Mouse (Mus musculus) intestine, embryonic 16.5 days (tissue): ENCODE data around the gene Relch. TPM values are rescaled to one million over a fixed set of nuclear protein-coding genes. Genes with fewer than 3 reads are reported as not detected.

ENCODE experiments used
- ATAC-seq: fragments of 200-750 bp; cut with Nextera tagmentation; 2 replicates; pipeline ENCODE4 v1.8.0; 2017; ENCODE audit warnings: moderate TSS enrichment, moderate library complexity
- H3K27ac ChIP-seq: fragments of 300-500 bp; sonication (generic); 2 replicates; pipeline ENCODE4 v1.5.1; 2014; ENCODE audit warnings: mild to moderate bottlenecking, low read length
- H3K27me3 ChIP-seq: fragments of 300-500 bp; sonication (generic); replicated peaks from 2 replicates; pipeline ENCODE4 v1.6.1; 2014; ENCODE audit warnings: low read length, control low read depth, mixed read lengths; ENCODE audit not compliant: control insufficient read depth, insufficient read depth
- H3K36me3 ChIP-seq: fragments of 300-500 bp; sonication (generic); 2 replicates; pipeline ENCODE4 v1.6.1; 2014; ENCODE audit warnings: low read length, control low read depth; ENCODE audit not compliant: control insufficient read depth, insufficient read depth
- H3K4me1 ChIP-seq: fragments of 300-500 bp; sonication (generic); 2 replicates; pipeline ENCODE4 v1.6.1; 2014; ENCODE audit warnings: low read length, control low read depth, mixed read lengths; ENCODE audit not compliant: control insufficient read depth, insufficient read depth
- H3K4me2 ChIP-seq: fragments of 300-500 bp; sonication (generic); 2 replicates; pipeline ENCODE4 v1.6.1; 2014; ENCODE audit warnings: low read depth, low read length, control low read depth
- H3K4me3 ChIP-seq: fragments of 300-500 bp; sonication (generic); 2 replicates; pipeline ENCODE4 v1.5.1; 2014; ENCODE audit warnings: mild to moderate bottlenecking, low read length
- H3K9ac ChIP-seq: fragments of 300-500 bp; sonication (generic); 2 replicates; pipeline ENCODE4 v1.6.1; 2014; ENCODE audit warnings: low read depth, low read length
- H3K9me3 ChIP-seq: fragments of 300-500 bp; sonication (generic); 2 replicates; pipeline ENCODE4 v1.6.1; 2016; ENCODE audit warnings: low read length, control low read depth; ENCODE audit not compliant: control insufficient read depth
- WGBS: fragments of 180-500 bp; shearing (Covaris S2); extraction: QIAGEN DNeasy Blood & Tissue Kit; methylation state at CpG from one replicate; pipeline ENCODE4 v1.1.7; 2014; 5-methylcytosine and 5-hydroxymethylcytosine counted together
- polyA plus RNA-seq: library from polyadenylated mRNA; unstranded; fragments of >200 nt; fragmentation: Nextera tagmentation; extraction: Ambion mirVana; gene quantifications from 2 replicates; pipeline ENCODE4 v1.2.1, GENCODE M21; 2015

The Relch gene
- polyA plus RNA-seq, 1 experiment from 2014 or later: 19.3 TPM

DNA sequence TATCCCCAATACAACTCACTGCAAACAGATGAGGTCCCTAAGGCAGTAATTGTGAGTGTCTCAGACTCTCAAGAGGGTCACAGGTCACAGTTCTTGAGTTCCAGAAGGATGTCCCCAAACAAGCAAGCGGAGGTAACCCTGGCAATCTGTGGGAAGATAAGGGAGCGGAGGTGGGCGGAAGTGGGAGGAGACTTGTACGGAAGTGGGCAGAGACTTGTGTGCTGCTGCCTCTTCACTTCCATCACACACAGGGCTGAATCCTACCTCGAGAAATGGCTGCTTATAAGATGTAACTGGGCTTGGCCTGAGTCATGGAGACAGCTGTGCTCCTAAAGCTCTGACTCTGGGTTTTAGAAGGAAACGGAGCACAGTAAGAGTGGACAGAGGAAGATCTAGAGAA, 139.3 kb downstream of the Relch start:
- Histone ChIP-seq H3K27ac (no peak overlapping the region), H3K27me3 (no peaks in the 10 kb centered on the region), H3K36me3 (no peaks in the 10 kb centered on the region), H3K4me3 (no peak overlapping the region), H3K9me3 (no peaks in the 10 kb centered on the region), H3K4me2 (no peak overlapping the region), H3K9ac (no peak overlapping the region), H3K4me1 (peaks cover 22% of the 10 kb centered on the region)
- 51% methylated on average over 6 of the region's 6 CpGs for WGBS
- no peak for ATAC-seq

DNA sequence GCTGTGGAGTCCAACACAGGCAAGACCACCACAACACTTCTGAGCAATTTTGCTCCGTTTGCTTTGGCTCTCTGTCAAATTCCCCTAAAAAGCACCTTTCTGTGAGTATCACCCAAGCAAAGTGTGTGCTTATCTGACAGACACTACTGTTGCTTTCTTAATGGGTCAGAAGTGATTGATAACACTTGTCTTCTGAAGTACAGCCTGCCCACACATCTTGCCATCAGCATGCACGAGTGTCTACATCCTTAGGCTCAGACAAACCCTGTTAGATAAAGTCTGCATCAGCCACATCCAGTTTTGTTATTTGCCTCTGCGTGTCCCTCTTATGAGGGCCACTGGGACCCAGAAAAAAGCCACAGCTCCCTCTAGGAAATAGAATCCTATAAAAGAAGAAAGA, 140.6 kb downstream of the Relch start:
- Histone ChIP-seq H3K27me3 (no peaks in the 10 kb centered on the region), H3K36me3 (no peaks in the 10 kb centered on the region), H3K4me1 (peaks cover 22% of the 10 kb centered on the region), H3K27ac (no peak overlapping the region), H3K9me3 (no peaks in the 10 kb centered on the region), H3K4me2 (no peak overlapping the region), H3K4me3 (no peak overlapping the region), H3K9ac (no peak overlapping the region)
- 73% methylated on average over 3 of the region's 3 CpGs for WGBS
- ATAC-seq: no peak

Other genes starting within 250 kb of the Relch start
- gene Pign, start 184 bp upstream of the Relch start, polyA plus RNA-seq: 9.5 and 9.6 TPM in 2 replicates
- gene Tnfrsf11a, start 116.9 kb downstream of the Relch start, polyA plus RNA-seq: 7.0 and 8.4 TPM in 2 replicates